Mouse (Mus musculus) CH12.LX (cell line): ENCODE measurements around the gene Tmem216. TPM values are rescaled to one million over a fixed set of nuclear protein-coding genes. Genes with fewer than 3 reads are reported as not detected.

ENCODE experiments used
- DNase-seq: peaks from one replicate; pipeline ENCODE4 v3.0.0-alpha.2; 2013; ENCODE audit errors: extremely low read depth
- H3K27ac ChIP-seq: 2 replicates; pipeline ENCODE4 v1.5.1; 2012; ENCODE audit warnings: low read depth, mild to moderate bottlenecking, control low read depth, moderate library complexity; ENCODE audit not compliant: insufficient read depth
- H3K27me3 ChIP-seq: replicated peaks from 2 replicates; pipeline ENCODE3; 2012; ENCODE audit warnings: inconsistent platforms
- H3K36me3 ChIP-seq, 2 experiments: replicated peaks in 1 of 2; 2 replicates each; pipeline versions ENCODE3 to v1.6.1; 2012; ENCODE audit warnings: inconsistent platforms in 1 of 2, low read length in 1 of 2, mild to moderate bottlenecking in 1 of 2, mixed read lengths in 1 of 2, moderate library complexity in 1 of 2; ENCODE audit not compliant: control insufficient read depth in 1 of 2, insufficient read depth in 1 of 2
- H3K4me1 ChIP-seq, 2 experiments: 2 replicates each; pipeline ENCODE4 v1.6.1; 2012; ENCODE audit warnings: inconsistent platforms in 1 of 2, moderate library complexity in 1 of 2; ENCODE audit not compliant: insufficient read depth in 2 of 2, control insufficient read depth in 1 of 2
- H3K4me2 ChIP-seq: 2 replicates; pipeline ENCODE4 v1.6.1; 2012; ENCODE audit warnings: low read depth, mild to moderate bottlenecking, control low read depth; ENCODE audit not compliant: poor library complexity, insufficient read depth, severe bottlenecking
- H3K4me3 ChIP-seq, 3 experiments: fragments of 150-350 bp in 1 of 3; sonication (generic) in 1 of 3; replicated peaks in 1 of 3; 2 replicates each; pipeline versions ENCODE3 to v1.5.1; 2011 to 2012; ENCODE audit warnings: low read depth in 2 of 3, low read length in 2 of 3, mild to moderate bottlenecking in 2 of 3, moderate library complexity in 2 of 3, control low read depth in 1 of 3, improper control_type of control experiment in 1 of 3, inconsistent platforms in 1 of 3, mixed read lengths in 1 of 3; ENCODE audit not compliant: poor library complexity in 1 of 3
- H3K79me2 ChIP-seq: replicated peaks from 2 replicates; pipeline ENCODE4 v1.6.1; 2012; ENCODE audit warnings: mild to moderate bottlenecking, moderate library complexity; ENCODE audit not compliant: control insufficient read depth, poor library complexity, insufficient read depth, severe bottlenecking; ENCODE audit errors: extremely low read depth
- H3K9ac ChIP-seq: 2 replicates; pipeline ENCODE4 v1.6.1; 2012; ENCODE audit warnings: low read depth, mild to moderate bottlenecking, control low read depth, moderate library complexity; ENCODE audit not compliant: insufficient read depth
- H3K9me3 ChIP-seq: replicated peaks from 2 replicates; pipeline ENCODE3; 2012; ENCODE audit warnings: low read length, inconsistent platforms, mixed read lengths
- CHD1 ChIP-seq: IDR thresholded peaks from 2 replicates; pipeline ENCODE4 v1.6.1; 2012; ENCODE audit warnings: low read depth, low read length, improper control_type of control experiment, inconsistent platforms
- CTCF ChIP-seq, 2 experiments: IDR thresholded peaks in 1 of 2; conservative IDR thresholded peaks in 1 of 2; 2 replicates each; pipeline ENCODE4 v1.5.1; 2011 to 2012; ENCODE audit warnings: low read depth in 2 of 2, low read length in 2 of 2, improper control_type of control experiment in 1 of 2, inconsistent platforms in 1 of 2, mild to moderate bottlenecking in 1 of 2, moderate library complexity in 1 of 2
- E2F4 ChIP-seq: IDR thresholded peaks from 2 replicates; pipeline ENCODE4 v1.6.1; 2011; ENCODE audit warnings: low read depth, low read length, improper control_type of control experiment; ENCODE audit not compliant: insufficient replicate concordance
- ELF1 ChIP-seq: IDR thresholded peaks from 2 replicates; pipeline ENCODE4 v1.6.1; 2014; ENCODE audit warnings: low read depth, mild to moderate bottlenecking, inconsistent platforms, low read length, improper control_type of control experiment
- EP300 ChIP-seq: IDR thresholded peaks from 2 replicates; pipeline ENCODE4 v1.6.1; 2011; ENCODE audit warnings: low read length, improper control_type of control experiment
- ETS1 ChIP-seq: conservative IDR thresholded peaks from 2 replicates; pipeline ENCODE4 v1.6.1; 2012; ENCODE audit warnings: low read depth, mild to moderate bottlenecking, inconsistent platforms, low read length, improper control_type of control experiment, moderate library complexity
- GABPA ChIP-seq: IDR thresholded peaks from 2 replicates; pipeline ENCODE4 v1.6.1; 2012; ENCODE audit warnings: low read depth, low read length, improper control_type of control experiment, inconsistent platforms; ENCODE audit not compliant: insufficient replicate concordance
- JUN ChIP-seq: IDR thresholded peaks from 2 replicates; pipeline ENCODE4 v1.6.1; 2011; ENCODE audit warnings: low read depth, mild to moderate bottlenecking, low read length, improper control_type of control experiment, moderate library complexity; ENCODE audit not compliant: insufficient read depth
- JUND ChIP-seq: conservative IDR thresholded peaks from 2 replicates; pipeline ENCODE4 v1.6.1; 2011; ENCODE audit warnings: low read depth, low read length, improper control_type of control experiment
- KAT2A ChIP-seq: IDR thresholded peaks from 2 replicates; pipeline ENCODE4 v1.6.1; 2012; ENCODE audit warnings: low read length, improper control_type of control experiment, inconsistent platforms; ENCODE audit not compliant: insufficient replicate concordance
- MAFK ChIP-seq: IDR thresholded peaks from 2 replicates; pipeline ENCODE4 v1.6.1; 2011; ENCODE audit warnings: low read length, improper control_type of control experiment; ENCODE audit not compliant: insufficient replicate concordance
- MAX ChIP-seq: IDR thresholded peaks from 2 replicates; pipeline ENCODE4 v1.6.1; 2011; ENCODE audit warnings: low read length, improper control_type of control experiment
- MAZ ChIP-seq: IDR thresholded peaks from 2 replicates; pipeline ENCODE4 v1.6.1; 2012; ENCODE audit warnings: low read depth, mild to moderate bottlenecking, inconsistent platforms, low read length, improper control_type of control experiment, moderate library complexity
- MEF2A ChIP-seq: IDR thresholded peaks from 2 replicates; pipeline ENCODE4 v1.6.1; 2014; ENCODE audit warnings: low read depth, mild to moderate bottlenecking, inconsistent platforms, low read length, improper control_type of control experiment, borderline replicate concordance
- MXI1 ChIP-seq: IDR thresholded peaks from 2 replicates; pipeline ENCODE4 v1.6.1; 2011; ENCODE audit warnings: mild to moderate bottlenecking, low read depth, low read length, improper control_type of control experiment
- NELFE ChIP-seq: IDR thresholded peaks from 2 replicates; pipeline ENCODE4 v1.6.1; 2011; ENCODE audit warnings: low read depth, low read length, improper control_type of control experiment
- NRF1 ChIP-seq: IDR thresholded peaks from 2 replicates; pipeline ENCODE4 v1.6.1; 2014; ENCODE audit warnings: low read depth, mild to moderate bottlenecking, inconsistent platforms, low read length, improper control_type of control experiment, moderate library complexity
- POLR2AphosphoS2 ChIP-seq: IDR thresholded peaks from 2 replicates; pipeline ENCODE4 v1.6.1; 2011; ENCODE audit warnings: low read depth, low read length, improper control_type of control experiment
- RCOR1 ChIP-seq: conservative IDR thresholded peaks from 2 replicates; pipeline ENCODE4 v1.6.1; 2012; ENCODE audit warnings: low read depth, mild to moderate bottlenecking, inconsistent platforms, low read length, improper control_type of control experiment
- UBTF ChIP-seq: IDR thresholded peaks from 2 replicates; pipeline ENCODE4 v1.6.1; 2012; ENCODE audit warnings: low read depth, mild to moderate bottlenecking, inconsistent platforms, low read length, improper control_type of control experiment, moderate library complexity
- USF1 ChIP-seq: IDR thresholded peaks from 2 replicates; pipeline ENCODE4 v1.6.1; 2014; ENCODE audit warnings: low read depth, mild to moderate bottlenecking, inconsistent platforms, low read length, improper control_type of control experiment
- USF2 ChIP-seq: conservative IDR thresholded peaks from 2 replicates; pipeline ENCODE4 v1.6.1; 2011; ENCODE audit warnings: low read depth, low read length, improper control_type of control experiment
- ZC3H11A ChIP-seq: IDR thresholded peaks from 2 replicates; pipeline ENCODE4 v1.6.1; 2012; ENCODE audit warnings: low read depth, mild to moderate bottlenecking, inconsistent platforms, low read length, improper control_type of control experiment
- ZKSCAN1 ChIP-seq: IDR thresholded peaks from 2 replicates; pipeline ENCODE4 v1.6.1; 2012; ENCODE audit warnings: low read depth, inconsistent platforms, low read length, improper control_type of control experiment, borderline replicate concordance
- ZMIZ1 ChIP-seq: IDR thresholded peaks from 2 replicates; pipeline ENCODE4 v1.6.1; 2012; ENCODE audit warnings: low read depth, mild to moderate bottlenecking, inconsistent platforms, low read length, improper control_type of control experiment
- ZNF384 ChIP-seq: IDR thresholded peaks from 2 replicates; pipeline ENCODE4 v1.6.1; 2012; ENCODE audit warnings: low read depth, low read length, improper control_type of control experiment, inconsistent platforms
- dilution Hi-C: fragments of 300-500 bp; cut with MboI; formaldehyde crosslinking; loops from 2 replicates; pipeline ENCODE4 v1.14.3; 2020; ENCODE audit warnings: low sequenced_read_pairs; ENCODE audit not compliant: extremely low pct_unique_long_range_greater_than_20kb, extremely low pct_ligation_motif_present
- in situ Hi-C: fragments of 300-500 bp; cut with MboI; formaldehyde crosslinking; loops from 3 replicates; pipeline ENCODE4 v1.14.3; 2019; ENCODE audit warnings: low sequenced_read_pairs, low pct_ligation_motif_present, low pct_unique_long_range_greater_than_20kb, mixed read lengths
- polyA plus RNA-seq: library from polyadenylated mRNA; unstranded; fragments of >175 nt; gene quantifications from 2 replicates; pipeline ENCODE4 v1.2.1, GENCODE M21; 2012; ENCODE audit warnings: low read depth; ENCODE audit not compliant: insufficient read length
- total RNA-seq, 2 experiments: library from RNA; depleted of rRNA; stranded (reverse); fragments of 300-350 nt in 1 of 2; fragments of >200 nt in 1 of 2; gene quantifications; 2 replicates each; pipeline ENCODE4 v1.2.3; 2012 to 2014

The Tmem216 gene
- total and polyA plus RNA-seq, 3 experiments = 19.9 to 25.7 (median 24.0) TPM

DNA sequence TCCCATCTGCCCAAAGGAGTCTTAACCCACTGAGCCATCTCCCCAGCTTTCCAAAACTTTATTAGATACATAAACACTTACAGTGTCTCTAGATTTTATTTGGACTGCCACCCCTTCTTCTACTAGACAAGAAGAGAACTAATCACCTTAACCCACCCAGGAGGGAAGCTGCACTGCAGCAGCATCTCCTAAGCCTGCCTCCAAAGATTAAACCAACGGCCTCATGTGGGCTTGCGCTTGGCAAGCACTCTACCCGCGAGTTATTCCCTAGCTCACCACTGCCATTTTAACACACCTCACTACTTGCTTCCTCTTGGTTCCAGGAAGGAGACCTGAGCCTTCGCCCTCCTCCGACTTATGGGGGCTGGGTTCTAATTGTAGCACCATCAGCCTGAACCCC is 8.2 kb upstream of the Tmem216 start:
- Histone ChIP-seq H3K9ac (no peak overlapping the region), H3K27ac (no peak overlapping the region), H3K36me3 (peaks cover 0 to 11% of the 10 kb centered on the region in 2 experiments), H3K79me2 (no peaks in the 10 kb centered on the region), H3K27me3 (no peaks in the 10 kb centered on the region), H3K4me2 (no peak overlapping the region), H3K4me1 (peaks cover 0 to 8% of the 10 kb centered on the region in 2 experiments; a peak in 2 of 4 replicates), H3K4me3 (no peak overlapping the region), H3K9me3 (no peaks in the 10 kb centered on the region)
- TF ChIP-seq USF1 = no peak
- TF ChIP-seq MAFK = no peak
- no peak for TF ChIP-seq ETS1
- TF ChIP-seq MAX = no peak
- TF ChIP-seq EP300 = no peak
- no peak for TF ChIP-seq E2F4
- TF ChIP-seq ELF1 = no peak
- no peak for TF ChIP-seq POLR2AphosphoS2
- TF ChIP-seq CHD1 = no peak
- TF ChIP-seq KAT2A = no peak
- no peak for TF ChIP-seq NRF1
- no peak for TF ChIP-seq RCOR1
- dilution Hi-C loops = no loop called here
- in situ Hi-C loops = loop anchor here (5.0 kb wide), 1 partner anchor 38 kb away; no protein-coding TSS in a partner anchor
- no peak for DNase-seq

DNA sequence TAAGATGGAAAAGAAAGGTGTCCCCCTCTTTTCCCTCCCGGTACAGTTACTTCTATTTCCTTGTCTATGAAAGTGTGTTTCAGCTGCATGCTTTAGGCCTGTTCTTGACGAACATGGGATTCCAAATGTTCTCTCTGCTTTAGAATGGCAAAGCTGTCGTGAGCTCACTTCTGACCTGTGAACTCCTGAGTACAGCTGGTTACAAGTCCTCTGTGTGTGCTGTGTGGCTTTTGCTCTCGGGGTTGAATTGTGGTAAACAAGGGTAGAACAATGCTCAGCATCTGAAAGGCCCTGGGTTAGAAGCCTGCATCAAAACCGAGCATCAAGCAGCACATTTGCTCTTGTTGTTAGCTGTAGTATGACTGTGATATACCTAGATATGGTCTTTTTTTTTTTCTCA is 6.3 kb upstream of the Tmem216 start:
- Histone ChIP-seq H3K79me2 (no peaks in the 10 kb centered on the region), H3K9ac (no peak overlapping the region), H3K36me3 (peaks cover 0 to under 1% of the 10 kb centered on the region in 2 experiments), H3K4me2 (no peak overlapping the region), H3K27me3 (no peaks in the 10 kb centered on the region), H3K9me3 (no peaks in the 10 kb centered on the region), H3K4me3 (no peak overlapping the region), H3K4me1 (peaks cover 0 to 8% of the 10 kb centered on the region in 2 experiments; a peak in 2 of 4 replicates), H3K27ac (no peak overlapping the region)
- dilution Hi-C loops (no loop called here), in situ Hi-C loops (loop anchor here (5.0 kb wide), 1 partner anchor 40 kb away; no protein-coding TSS in a partner anchor)
- TF ChIP-seq MEF2A (no peak), E2F4 (no peak), JUND (no peak), NELFE (no peak), GABPA (no peak), CTCF (conservative IDR thresholded peaks at IDR 0.05 in 1 of 2, IDR thresholded peaks at IDR 0.05 in 1 of 2; ENCODE audit: low read depth in 2 of 2, low read length in 2 of 2) (no peak), ZNF384 (no peak), KAT2A (no peak), MXI1 (no peak), MAZ (no peak), ZKSCAN1 (no peak), ZC3H11A (no peak), ETS1 (no peak), JUN (no peak), EP300 (no peak), UBTF (no peak), ZMIZ1 (no peak), USF2 (no peak)
- DNase-seq = no peak
